Mouse (Mus musculus) liver, embryonic 14.5 days (tissue): ENCODE results near the gene Spp2.

Experiments used
- CTCF ChIP-seq: IDR thresholded peaks from 2 replicates; pipeline ENCODE4 v1.5.1; 2016; ENCODE audit warnings: antibody characterized with exemption, low read depth, control low read depth
- EP300 ChIP-seq: IDR thresholded peaks from 2 replicates; pipeline ENCODE4 v1.6.1; 2016; ENCODE audit warnings: antibody characterized with exemption, low read depth

DNA sequence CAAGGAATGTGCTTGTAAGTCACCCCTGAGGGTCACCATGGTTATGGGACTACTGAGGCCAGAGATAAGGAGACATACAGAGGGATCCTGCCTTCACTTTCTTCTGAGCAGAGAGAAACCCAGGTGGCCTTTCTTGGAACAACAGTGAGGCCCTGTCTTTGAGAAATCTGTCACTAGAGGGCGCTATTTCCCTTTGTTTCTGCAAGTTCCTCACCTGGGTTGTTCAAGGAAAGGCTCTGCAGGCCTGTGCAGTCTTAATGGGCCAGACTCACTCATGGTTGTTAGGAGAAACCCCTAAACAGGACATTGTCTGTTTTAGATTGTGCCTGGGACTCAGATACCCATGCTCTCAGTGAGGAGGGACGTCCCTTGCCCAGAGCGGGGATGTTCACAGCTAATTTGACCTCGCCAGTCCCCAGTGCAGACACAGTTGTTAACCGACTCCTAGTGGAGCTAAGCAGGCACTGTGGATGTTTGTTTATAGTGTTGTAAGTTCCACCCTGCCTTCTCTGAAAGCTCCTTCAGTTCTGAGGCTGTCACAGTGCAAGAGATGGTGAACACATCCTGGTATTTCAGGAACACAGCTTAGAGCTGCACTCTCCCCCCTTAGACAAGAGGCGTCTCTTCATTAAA is 49.2 kb upstream of the Spp2 start:
- TF ChIP-seq CTCF, result peak; percentile 74
- no peak for TF ChIP-seq EP300
